Mouse (Mus musculus) layer of hippocampus, postnatal 36 days (tissue): ENCODE results near the gene Rabep1. TPM values are rescaled to one million over a fixed set of nuclear protein-coding genes. Genes with fewer than 3 reads are reported as not detected.
A peak's percentile ranks its signal among the peaks of the same experiment; 100 is the strongest.
"Not testable (repeated sequence)": the region's sequence is repeated elsewhere in the genome, so short reads cannot be mapped to it uniquely, and the experiment has no call there.

Source experiments
- DNase-seq, 2 experiments: peaks; one replicate each; pipeline ENCODE4 v3.0.0; 2022
- total RNA-seq, 2 experiments: library from RNA; stranded (reverse); gene quantifications; 2 replicates each; pipeline ENCODE4 v1.2.3; 2021

Rabep1 gene
- total RNA-seq, 2 experiments from 2014 or later = 126 to 128 TPM

DNA sequence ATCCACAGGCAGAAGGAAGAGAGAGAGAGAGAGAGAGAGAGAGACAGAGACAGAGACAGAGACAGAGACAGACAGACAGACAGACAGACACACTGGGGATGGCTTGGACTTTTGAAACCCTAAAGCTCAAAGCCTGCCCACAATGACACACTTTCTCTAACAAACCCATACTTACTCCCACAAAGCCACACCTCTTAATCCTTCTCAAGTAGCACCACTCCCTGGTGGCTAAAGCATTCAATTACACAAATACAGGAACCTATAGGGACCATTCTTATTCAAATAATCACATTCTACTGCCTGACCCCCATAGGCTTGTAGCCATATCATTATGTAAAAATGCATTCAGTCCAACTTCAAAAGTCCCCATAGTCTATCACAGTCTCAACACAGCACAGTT is 11.2 kb upstream of the Rabep1 start:
- DNase-seq = no peak

DNA sequence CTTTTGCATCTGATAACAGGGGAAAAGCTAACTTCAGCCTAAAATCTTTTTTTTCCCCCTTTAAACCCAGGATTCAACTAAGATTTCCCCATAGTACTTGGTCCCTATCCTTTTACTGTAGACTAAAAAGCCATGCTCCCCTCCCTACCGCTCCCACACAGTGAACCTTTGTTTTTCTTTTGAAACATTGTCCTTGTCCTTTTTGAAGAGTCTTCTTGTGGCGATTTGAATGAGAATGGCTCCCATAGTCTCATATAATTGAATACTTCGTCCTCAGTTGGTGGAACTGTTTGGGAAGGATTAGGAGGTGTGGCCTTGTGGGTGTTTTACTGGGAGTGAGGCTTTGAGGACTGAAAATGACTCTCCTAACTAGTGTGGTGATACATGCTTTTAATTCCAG is 10.7 kb upstream of the Rabep1 start:
- DNase-seq = no peak

DNA sequence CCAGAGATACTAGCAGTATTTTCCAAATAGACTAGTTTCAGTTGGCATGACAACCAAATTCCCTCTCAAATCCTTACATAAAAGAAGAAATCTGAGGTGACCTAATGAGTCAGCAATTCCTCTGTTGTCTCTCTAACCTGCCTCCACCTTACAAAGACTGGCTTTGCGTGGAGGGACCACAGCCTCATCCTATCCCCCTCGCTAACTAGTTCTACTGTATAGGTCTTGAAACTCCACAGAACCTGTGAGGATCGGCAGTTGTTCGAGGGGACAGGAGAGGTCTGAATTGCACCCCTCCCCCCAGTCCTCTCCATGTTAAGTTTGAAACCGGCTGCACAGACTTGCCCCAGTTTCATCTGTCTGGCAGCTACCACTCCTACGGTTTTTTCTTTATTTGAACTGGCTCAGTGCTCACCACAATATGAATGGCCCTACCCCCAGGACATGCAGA is 9.2 kb upstream of the Rabep1 start:
- DNase-seq = no peak

DNA sequence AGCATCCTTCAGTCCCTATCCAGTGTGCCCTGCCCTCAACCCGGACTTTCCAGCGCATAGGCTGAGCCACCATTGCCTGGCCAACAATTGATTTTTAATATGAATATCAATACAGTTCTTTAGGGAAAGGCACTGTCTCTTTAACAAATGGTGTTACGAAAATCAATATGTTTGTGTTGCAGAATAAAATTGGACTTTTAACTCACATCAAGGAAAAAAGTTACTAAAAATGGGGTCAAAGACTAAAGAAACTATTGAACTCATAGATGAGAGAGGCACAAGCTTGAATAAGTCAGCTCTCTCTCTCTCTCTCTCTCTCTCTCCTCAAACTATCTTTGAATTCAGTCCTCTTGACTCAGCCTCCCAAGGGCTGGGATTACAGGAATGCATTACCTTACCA is 7.5 kb upstream of the Rabep1 start:
- DNase-seq = no peak

DNA sequence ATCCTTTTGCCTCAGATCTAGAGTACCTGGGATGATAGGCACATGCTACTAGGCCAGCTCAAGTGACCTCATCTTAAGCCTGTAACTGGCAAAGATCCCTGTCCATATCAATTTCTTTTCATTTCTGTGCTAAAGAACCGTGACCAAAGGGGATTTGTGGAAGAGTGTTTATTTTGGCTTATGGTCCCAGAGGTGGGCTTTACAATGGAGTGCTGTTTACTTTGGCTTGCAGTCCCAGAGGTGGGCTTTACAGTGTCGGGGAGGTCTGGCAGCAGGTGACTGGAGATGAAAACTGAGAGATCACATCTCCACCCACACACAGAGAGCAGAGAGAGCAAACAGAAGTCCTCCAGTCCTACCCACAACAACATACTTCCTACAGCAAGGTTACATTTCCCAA is 6.0 kb upstream of the Rabep1 start:
- DNase-seq = no peak

DNA sequence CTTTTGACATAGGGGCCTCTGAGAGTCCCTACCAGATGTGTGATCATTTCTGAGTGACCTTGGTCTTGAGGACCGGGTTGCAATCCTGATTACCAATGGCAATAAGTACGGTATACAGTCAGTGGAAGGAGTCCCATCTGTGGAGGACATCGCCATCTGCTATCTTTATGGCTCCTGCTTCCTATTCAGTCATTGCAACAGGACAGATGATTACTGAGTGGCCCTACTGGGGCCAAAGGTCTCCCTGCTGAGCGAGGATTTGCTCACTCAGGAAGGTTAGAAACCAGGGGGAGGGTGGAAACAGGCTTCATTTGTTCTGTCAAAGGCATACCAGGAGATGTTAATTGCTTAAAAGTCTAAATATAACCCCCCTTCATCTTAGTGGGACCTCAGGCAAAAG is 1.6 kb upstream of the Rabep1 start:
- DNase-seq = no peak

DNA sequence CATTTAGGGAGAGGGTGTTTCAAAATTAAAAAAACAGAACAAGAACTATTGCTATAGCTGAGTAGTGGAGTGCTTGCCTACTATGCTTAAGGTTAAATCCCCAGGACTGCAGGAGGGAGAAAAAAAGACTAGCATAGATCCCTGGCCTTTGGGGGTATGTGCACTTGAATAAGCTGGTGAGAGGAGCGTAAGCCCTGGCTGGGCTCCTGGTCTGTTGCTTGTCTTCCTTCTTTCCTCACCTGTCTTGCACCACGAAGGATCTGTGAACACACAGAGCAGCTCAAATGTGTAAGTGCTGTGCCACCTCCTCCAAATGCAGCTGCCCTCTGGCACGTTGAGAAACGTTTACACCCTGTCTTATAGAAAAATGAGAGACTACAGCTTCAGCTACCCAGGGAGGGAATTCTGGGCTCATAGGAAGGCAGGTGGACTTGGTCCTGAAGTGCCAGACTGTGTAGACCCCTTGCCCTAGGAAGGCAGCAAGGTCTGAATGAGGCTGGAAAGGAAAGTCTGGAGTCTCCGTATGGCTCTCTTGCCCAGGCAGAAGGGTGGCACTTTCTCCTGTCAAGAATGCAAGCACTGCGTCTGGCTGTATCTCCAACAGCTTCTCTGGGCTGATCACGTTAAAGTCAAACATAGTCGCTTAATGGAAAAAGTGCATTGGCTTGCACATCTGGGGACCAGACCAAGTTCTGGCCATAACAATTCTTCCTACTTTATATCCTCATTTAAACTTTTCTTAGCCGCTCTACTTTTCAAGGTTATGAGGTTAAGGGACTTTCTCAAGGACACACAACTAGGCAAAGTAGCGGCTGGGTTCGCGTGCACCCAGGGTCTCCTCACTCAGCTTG is 652 bp upstream of the Rabep1 start:
- no peak for DNase-seq

DNA sequence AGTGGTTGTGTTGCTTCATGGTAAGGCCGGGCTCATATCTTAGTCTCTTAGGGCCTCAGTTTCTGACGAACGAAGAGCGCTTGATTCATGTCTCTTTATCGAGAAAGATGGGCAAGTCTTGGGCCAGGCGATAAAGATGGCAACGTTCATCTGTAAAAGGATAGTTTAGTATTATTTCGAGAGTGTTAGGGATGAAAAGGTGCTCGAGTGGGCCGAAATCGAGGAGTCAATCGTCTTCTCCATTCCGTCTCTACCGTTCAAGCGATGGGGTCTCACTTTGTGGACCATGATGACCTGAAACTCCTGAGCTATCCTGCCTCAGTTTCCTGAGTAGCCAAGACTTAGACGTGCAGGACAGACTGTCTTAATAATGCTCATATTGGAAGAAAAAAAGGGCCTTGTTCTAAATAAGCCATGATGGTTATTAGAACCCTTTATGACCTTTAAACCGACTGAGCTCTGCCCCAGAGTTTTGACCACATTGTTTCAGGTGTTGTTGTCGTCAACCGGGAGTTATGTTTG is 940 bp downstream of the Rabep1 start:
- DNase-seq = no peak

DNA sequence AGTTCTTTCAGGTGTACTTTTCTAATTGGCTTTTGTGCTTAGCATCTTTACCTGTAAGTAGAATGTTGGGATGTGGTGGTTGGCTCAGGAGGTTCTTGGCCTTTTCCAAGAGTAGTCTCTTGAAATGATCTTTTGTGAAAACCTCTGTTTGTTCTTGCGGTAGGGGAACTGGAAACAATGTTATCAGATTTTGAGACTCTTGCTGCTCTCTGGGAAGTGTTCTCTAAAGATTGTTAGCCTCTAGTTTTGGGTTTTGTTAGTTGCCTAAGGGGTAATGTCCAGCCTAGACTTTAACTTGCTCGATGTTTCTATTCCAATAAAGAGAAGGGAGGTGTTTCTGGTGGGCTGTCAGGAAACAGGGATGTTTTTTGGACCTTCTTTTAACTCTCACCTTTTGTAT is 1.5 kb downstream of the Rabep1 start:
- DNase-seq = no peak

DNA sequence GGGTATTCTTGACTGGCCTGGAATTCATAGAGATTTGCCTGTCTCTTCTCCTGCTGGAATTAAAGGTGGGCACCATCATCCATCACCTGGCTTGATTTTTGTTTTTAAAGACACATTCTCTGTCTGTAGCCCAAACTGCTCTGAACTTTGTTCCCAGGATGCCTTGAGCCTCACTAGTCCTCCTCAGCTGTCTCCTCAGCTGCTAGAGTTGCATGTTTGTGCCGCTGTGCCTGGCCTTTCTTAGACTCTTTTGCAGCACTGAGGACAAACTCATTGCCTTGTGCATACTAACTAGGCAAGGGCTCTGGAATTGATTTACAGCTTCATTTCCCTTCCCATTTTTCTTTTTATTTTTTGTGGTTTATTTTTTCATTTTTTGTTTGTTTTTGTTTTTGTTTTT is 15.8 kb downstream of the Rabep1 start:
- no peak for DNase-seq

DNA sequence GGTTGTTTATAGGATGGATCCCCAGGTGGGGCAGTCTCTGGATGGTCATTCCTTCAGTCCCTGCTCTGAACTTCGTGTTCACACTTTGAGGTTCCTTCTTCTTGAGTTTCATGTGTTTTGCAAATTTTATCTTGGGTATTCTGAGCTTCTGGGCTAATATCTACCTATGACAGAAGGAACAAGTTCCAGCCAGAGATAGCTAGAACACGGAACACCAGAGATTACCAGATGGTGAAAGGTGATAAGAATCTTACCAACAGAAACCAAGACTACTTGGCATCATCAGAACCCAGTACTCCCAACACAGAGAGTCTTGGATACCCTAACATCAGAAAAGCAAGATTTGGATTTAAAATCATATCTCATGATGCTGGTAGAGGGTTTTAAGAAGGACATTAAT is 18.6 kb downstream of the Rabep1 start:
- not testable (repeated sequence) for DNase-seq

DNA sequence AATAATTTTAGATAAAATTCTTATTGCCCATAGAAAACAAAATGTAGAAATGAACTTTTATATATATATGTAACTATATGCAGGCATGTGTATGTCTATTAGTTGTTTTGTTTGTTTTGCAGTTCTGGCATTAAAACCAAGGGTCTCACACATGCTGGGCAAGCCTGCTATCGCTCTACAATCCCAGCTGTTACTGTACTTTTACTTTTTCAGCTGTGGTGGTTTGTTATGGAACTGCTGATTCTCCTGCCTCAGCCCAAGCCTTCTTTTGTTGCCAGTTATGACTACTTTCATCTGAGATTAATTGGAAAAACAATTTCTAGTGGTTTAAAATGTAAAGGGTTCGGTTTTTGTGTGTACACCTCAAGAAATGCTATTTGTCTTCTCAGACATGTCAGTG is 20.6 kb downstream of the Rabep1 start:
- no peak for DNase-seq

DNA sequence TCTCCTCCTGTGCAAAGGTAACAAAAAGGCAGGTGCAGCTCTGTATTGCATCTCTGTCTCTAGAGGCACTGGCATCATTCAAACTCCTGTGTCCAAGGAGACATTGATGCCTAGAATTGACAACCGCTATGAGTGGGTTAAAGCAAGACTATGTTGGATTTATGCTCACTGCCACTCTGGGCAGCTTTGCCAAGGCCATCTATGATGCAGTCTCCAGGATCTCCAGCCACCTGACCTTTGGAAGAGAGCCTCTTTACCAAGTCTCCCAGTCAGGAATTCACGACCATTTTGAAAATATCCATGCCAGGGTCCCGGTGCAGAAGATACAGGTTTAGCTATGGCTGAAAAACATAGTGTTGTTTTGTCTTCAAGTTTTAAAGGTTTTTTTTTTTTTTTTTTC is 24.7 kb downstream of the Rabep1 start:
- DNase-seq = no peak

DNA sequence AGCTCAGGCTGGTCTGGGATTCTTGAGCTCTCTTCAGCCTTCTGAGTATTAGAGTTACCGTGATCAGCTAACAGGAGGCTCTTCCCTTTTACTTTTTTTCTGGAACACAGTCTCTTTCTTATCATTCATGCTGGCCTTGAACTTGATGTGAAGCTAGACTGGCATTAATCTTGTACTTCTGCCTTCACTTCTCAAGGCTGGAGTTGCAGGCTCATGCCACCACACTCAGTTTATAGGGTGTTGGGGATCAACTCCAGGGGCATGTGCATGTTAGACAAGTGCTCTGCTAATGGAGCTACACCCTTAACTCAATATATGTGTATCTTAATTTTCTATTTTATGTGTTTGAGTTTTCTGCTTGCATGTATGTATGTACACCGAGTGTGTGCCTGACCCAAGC is 25.2 kb downstream of the Rabep1 start:
- DNase-seq = no peak

DNA sequence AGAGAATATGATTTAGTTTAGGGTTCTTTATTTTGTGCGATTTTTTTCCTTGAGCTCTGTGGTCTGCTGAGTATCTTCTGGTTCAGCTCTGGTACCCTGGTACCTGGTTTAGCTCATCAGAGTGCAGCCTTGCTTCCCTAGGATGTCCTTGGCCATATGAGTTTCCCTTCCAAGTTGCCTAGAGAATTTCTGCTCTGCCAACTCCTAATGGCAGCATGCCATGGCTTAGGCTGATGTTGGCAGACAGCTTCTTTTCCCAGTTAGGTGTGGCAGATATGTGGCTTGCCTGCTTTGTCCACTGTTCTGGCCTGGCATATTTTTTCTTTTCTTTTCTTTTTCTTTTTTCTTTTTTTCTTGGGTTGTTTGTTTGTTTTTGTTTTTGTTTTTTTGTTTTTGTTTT is 25.8 kb downstream of the Rabep1 start:
- peak; percentile 34 to 62 for DNase-seq

DNA sequence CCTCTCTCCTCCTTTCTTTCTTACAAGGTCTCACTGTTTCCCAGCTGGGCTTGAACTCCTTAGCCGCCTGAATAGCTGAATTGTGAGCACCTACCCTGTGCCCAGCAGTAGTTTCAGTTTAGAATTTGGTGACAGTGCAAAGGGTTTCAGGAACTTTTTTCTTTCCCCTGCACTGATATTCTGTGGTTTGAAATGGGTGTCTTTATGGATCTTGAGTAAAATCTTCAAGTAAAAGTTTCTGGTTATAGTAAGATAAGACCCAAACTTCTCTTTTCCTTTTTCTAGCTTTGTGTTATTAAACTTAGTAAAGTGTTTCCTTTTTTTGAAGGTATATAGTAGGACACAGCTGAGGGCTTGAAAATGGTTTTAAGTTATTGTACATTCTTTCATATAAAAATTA is 26.5 kb downstream of the Rabep1 start:
- DNase-seq = no peak

DNA sequence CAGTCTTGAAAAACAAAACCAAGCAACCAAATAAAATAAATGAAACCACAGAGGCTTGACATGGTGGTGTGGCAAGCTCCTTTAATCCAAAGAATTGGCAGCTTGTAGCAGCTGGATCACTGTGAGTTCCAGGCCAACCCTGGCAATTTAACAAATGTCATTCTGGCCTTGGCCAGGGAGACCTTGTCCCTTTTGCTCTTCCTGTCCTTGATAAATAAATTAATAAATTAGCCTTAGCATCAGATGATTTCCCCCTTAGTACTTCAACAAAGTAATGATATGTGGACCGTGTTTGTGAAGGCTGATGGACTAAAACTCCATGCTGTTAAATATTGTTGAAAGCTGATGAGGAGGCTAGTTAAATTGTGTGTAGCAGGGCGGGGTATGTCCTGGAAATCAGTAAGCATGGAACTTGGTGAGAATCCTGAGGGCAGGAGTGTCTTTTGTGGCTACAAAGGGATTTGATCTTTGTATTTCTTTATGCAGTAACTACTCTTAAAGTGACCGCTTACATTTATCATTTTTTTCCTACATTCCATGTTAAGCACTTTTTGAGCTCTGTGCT is 27.3 kb downstream of the Rabep1 start:
- DNase-seq = no peak

DNA sequence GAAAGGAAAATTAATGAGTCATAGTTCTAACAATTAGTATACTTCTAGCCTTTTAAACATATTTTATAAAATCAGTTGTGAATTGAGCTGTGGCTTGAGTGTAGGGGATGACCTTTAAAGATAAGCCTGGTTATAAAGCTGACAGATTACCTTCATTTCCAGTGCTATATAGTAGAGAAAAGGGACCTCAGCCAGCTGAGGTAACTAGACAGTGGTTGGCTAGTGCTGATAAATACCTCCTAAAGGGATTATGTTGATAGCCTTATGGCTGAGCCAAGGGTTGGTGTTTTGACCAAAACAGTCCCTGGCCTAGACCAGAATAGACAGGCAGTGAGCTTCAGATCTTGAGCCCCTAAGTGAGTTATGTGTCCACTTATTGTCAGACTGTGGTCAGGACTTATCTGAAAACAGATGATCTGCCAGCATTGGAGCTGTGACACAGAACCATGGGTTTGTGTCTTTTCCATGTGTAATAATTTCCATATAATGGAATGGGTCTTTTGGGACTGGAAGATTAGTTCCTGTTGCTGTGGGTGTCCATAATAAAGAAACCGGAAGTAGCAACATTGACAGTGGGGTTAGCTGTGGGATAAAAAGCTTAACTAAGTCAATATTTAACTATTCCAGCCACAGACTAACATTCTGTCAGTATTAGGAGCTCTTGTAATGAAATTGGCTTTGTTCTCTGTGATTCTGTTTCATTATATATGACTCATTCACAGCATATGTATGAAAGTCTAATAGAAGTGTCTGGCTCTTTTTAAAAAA is 29.5 kb downstream of the Rabep1 start:
- no peak for DNase-seq

DNA sequence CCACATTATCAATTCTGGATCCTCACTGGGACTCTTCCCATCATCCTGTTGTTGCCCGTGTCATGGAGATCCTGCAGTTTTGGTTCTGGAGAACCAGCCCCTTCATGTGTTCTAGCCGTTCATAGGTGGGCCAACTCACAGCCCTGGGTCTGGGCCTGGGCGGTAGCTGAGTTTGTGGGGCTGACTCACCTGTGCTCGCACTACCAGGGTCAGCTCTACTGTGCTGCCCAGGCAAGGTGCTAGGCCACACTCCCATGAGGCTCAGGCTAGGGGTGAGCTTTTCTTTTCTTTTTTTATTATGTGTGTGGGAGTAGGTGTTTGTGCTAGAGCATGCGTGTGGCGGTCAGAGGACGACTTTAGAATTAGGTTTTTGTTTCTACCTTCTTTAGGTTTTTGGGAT is 33.1 kb downstream of the Rabep1 start:
- DNase-seq = no peak

DNA sequence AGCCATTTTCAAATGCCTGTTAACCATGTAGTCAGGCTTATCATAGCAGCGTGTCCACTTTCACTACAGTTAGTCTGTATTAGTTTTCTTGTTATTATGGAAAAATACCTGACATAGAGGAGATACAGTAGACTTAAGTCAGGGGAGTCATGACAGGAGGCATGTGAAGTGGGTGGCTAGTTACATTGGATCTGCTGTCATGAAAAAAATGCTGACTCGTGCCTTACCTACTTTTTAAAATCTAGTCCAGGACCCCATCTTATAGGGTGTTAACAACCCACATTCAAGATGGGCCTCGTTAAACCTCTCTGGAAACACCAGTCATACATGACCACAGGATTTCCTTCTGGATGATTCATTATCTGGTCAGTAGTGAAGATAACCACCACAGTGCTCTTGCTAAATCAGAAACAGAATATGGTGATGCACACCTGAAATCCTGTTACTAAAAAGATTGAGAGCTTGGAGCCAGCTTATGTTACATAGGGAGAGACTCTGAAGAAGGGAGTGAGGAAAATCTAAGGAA is 38.4 kb downstream of the Rabep1 start:
- DNase-seq = no peak

DNA sequence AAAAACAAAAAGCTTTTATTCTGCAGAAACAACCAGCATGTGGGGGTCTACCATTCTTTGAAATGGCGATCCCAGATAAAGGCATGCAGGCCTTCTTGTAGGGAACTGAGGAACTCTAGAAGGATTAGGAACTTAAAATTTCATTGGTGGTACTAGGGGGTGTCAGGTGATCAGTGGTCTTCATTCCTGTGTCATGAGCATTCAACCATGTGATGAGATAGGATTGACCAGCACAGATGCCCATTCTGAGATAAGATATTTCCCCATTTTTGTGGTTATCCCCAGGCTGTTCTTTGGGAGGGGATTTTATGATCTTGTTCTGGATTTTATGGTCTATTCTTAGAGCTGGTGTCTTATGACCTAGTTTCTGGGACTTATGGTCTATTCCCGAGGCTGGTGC is 46.1 kb downstream of the Rabep1 start:
- DNase-seq = no peak

DNA sequence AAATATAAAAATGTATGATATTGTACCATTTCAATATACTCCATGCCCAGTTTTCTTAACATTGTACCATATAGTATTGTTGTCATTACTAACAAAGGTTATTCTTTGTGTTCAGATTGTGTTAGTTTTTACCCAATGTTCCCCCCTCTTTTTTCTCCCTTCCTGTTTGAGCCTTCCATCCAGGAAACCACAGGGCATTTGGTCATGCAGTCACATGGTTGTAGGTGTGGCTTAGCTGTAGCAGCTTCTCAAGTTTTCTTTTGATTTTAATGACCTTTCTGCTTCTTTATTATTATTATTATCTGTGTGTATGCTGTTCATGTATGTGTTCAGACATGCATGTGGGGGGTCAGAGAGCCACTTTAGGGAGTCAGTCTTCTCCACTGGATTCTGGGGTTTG is 47.0 kb downstream of the Rabep1 start:
- no peak for DNase-seq

DNA sequence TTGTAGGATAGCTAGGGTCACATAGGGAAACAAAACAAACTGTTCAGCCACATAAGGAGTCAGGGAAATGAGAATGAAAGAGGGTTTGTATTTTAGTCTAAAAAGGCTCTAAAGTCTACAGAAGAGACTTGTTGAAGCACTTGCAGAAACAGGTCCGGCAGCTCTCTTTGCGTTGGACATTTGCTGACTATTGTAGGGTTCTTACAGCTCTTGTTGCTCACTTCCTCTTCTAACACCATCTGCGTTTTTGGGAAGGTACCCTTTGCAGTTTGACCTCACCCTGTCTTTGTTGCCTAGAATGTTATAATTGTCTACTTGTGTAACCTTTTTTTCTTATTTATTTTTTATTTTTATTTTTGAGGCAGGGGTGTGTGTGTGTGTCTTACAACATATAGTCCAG is 53.1 kb downstream of the Rabep1 start:
- DNase-seq = no peak
